Mouse (Mus musculus) stomach, postnatal 0 days (tissue): ENCODE measurements around the gene Tmem41b. TPM values are rescaled to one million over a fixed set of nuclear protein-coding genes. Genes with fewer than 3 reads are reported as not detected.

Source experiments
- ATAC-seq: fragments of 200-750 bp; cut with Nextera tagmentation; 2 replicates; pipeline ENCODE4 v1.8.0; 2017; ENCODE audit not compliant: low FRiP score, low TSS enrichment
- DNase-seq: peaks from one replicate; pipeline ENCODE4 v3.0.0-alpha.2; 2016; ENCODE audit warnings: low spot score
- H3K27ac ChIP-seq: fragments of 300-500 bp; sonication (generic); replicated peaks from 2 replicates; pipeline ENCODE4 v1.5.1; 2014; ENCODE audit warnings: mild to moderate bottlenecking, control low read depth
- H3K27me3 ChIP-seq: fragments of 300-500 bp; sonication (generic); 2 replicates; pipeline ENCODE4 v1.6.1; 2014; ENCODE audit warnings: low read length; ENCODE audit not compliant: control insufficient read depth, insufficient read depth
- H3K36me3 ChIP-seq: fragments of 300-500 bp; sonication (generic); 2 replicates; pipeline ENCODE4 v1.6.1; 2014; ENCODE audit warnings: low read length, mixed read lengths; ENCODE audit not compliant: control insufficient read depth, insufficient read depth
- H3K4me1 ChIP-seq: fragments of 300-500 bp; sonication (generic); replicated peaks from 2 replicates; pipeline ENCODE4 v1.6.1; 2014; ENCODE audit warnings: antibody characterized with exemption; ENCODE audit not compliant: control insufficient read depth, insufficient read depth
- H3K4me2 ChIP-seq: fragments of 300-500 bp; sonication (generic); replicated peaks from 2 replicates; pipeline ENCODE4 v1.6.1; 2014; ENCODE audit warnings: low read depth, mild to moderate bottlenecking, control low read depth, moderate library complexity
- H3K4me3 ChIP-seq: fragments of 300-500 bp; sonication (generic); 2 replicates; pipeline ENCODE4 v1.5.1; 2014; ENCODE audit warnings: low read depth, low read length, control low read depth
- H3K9ac ChIP-seq: fragments of 300-500 bp; sonication (generic); 2 replicates; pipeline ENCODE4 v1.6.1; 2014; ENCODE audit warnings: mild to moderate bottlenecking, low read length, control low read depth, mixed read lengths
- H3K9me3 ChIP-seq: fragments of 300-500 bp; sonication (generic); 2 replicates; pipeline ENCODE4 v1.6.1; 2016; ENCODE audit warnings: low read length; ENCODE audit not compliant: control insufficient read depth
- CTCF ChIP-seq: IDR thresholded peaks from 2 replicates; pipeline ENCODE4 v1.5.1; 2016; ENCODE audit warnings: antibody characterized with exemption, low read depth, mild to moderate bottlenecking, moderate library complexity
- EP300 ChIP-seq: optimal IDR thresholded peaks from 2 replicates; pipeline ENCODE3; 2016; ENCODE audit warnings: antibody characterized with exemption
- WGBS: fragments of 180-500 bp; shearing (Covaris S2); extraction: QIAGEN DNeasy Blood & Tissue Kit; methylation state at CpG from one replicate; pipeline ENCODE4 v1.1.7; 2014; 5-methylcytosine and 5-hydroxymethylcytosine counted together
- polyA plus RNA-seq: library from polyadenylated mRNA; unstranded; fragments of >200 nt; fragmentation: Nextera tagmentation; extraction: Ambion mirVana; gene quantifications from 2 replicates; pipeline ENCODE4 v1.2.1, GENCODE M21; 2015

The Tmem41b gene
- polyA plus RNA-seq, 1 experiment from 2014 or later = 88.5 TPM

DNA sequence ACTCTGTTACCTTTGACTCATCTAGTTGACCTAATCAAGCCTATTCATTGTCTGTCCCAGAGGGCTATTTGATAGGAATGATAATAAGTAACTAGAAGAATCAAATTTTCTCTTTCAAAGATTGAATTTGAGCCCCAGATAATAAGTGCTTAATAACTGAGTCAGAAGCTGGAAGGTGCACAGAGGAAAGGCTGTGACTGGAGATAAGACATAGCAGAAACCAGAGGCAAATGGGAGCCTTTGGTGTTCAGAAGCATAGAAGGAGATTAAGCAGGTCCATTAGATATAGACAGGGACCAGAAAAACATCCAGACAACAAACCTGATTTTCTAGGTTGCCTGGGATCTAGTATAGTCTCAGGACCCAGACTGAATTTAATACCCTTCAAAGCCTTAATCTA lies 19.2 kb upstream of the Tmem41b start:
- Histone ChIP-seq H3K4me1 (no peaks in the 10 kb centered on the region), H3K4me2 (no peak overlapping the region), H3K9me3 (no peaks in the 10 kb centered on the region), H3K9ac (no peak overlapping the region), H3K27ac (no peak overlapping the region), H3K36me3 (no peaks in the 10 kb centered on the region), H3K27me3 (no peaks in the 10 kb centered on the region), H3K4me3 (no peak overlapping the region)
- DNase-seq = no peak
- TF ChIP-seq EP300 (no peak), CTCF (no peak)
- no peak for ATAC-seq

DNA sequence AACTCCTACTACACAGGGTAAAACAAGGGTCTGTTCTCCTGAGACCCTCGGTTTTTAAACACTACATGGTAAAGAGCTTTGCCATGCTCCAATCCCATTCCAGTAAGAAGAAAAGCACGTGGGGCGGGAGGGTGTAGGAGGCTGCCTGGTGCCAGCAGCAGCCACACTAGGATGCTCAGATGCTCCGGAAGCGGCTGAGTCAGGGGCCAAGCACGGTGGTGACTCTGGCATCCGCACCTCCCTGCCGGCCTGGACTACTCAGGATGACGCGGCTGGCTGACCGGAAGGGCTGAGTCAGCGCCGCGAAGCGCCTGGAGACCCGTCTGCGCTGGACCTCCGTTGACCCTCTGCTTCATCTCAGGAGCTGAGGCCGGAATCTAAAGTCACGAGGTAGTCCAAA lies 16.2 kb upstream of the Tmem41b start:
- Histone ChIP-seq H3K4me2 (peak overlapping the region; percentile 34), H3K9me3 (no peaks in the 10 kb centered on the region), H3K9ac (no peak overlapping the region), H3K27me3 (no peaks in the 10 kb centered on the region), H3K36me3 (no peaks in the 10 kb centered on the region), H3K4me3 (no peak overlapping the region), H3K27ac (no peak overlapping the region), H3K4me1 (no peaks in the 10 kb centered on the region)
- peak; percentile 83 for ATAC-seq
- TF ChIP-seq EP300 = no peak
- no peak for TF ChIP-seq CTCF
- 14% methylated on average over 20 of the region's 20 CpGs for WGBS
- peak; percentile 44 for DNase-seq

DNA sequence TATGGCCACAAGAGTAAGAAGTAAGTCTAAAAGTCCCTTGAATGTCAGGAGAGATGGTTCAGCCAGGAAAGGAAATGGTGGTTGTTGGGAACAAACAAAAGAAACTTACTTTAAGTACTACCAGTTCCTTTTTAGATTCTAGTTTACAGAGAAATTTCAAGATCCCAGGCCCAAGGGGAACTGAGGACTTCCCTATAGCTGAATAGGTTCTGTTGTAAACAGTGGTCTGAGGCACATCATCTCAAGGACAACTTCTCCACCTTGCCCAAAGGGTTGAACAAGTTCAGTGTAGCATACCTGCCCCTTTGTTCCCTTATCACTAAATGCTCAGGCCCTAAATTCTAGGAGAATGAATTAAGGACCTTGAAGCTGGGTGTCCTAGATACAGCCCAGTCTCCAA lies 15.4 kb upstream of the Tmem41b start:
- Histone ChIP-seq H3K27me3 (no peaks in the 10 kb centered on the region), H3K9me3 (no peaks in the 10 kb centered on the region), H3K27ac (no peak overlapping the region), H3K36me3 (no peaks in the 10 kb centered on the region), H3K4me3 (no peak overlapping the region), H3K4me1 (no peaks in the 10 kb centered on the region), H3K4me2 (no peak overlapping the region), H3K9ac (no peak overlapping the region)
- no peak for TF ChIP-seq EP300
- TF ChIP-seq CTCF = no peak
- no peak for ATAC-seq
- DNase-seq = no peak

DNA sequence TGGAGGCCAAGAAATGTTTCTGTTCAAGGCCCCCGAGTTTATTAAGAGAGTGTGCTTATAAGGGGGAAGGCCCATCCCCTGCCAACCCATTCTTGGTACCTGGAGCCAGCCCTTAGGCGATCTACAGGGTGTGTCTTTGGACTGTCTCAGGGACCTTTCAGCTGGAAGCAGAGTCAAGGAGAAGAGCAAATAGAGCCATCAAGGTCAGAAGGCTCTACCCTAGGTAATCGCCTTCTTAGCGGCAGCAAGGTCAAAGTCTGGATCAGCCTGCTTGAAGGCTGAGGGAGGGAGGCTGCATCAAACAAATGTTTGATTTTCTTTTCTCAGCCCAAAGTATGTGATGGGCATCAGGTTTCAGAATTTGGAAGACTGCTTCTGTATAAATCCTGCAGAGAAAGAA lies 11.7 kb upstream of the Tmem41b start:
- Histone ChIP-seq H3K27ac (no peak overlapping the region), H3K4me3 (no peak overlapping the region), H3K4me2 (no peak overlapping the region), H3K27me3 (no peaks in the 10 kb centered on the region), H3K9ac (no peak overlapping the region), H3K4me1 (peaks cover 4% of the 10 kb centered on the region), H3K36me3 (no peaks in the 10 kb centered on the region), H3K9me3 (no peaks in the 10 kb centered on the region)
- TF ChIP-seq EP300 = no peak
- no peak for TF ChIP-seq CTCF
- 64% methylated on average over 4 of the region's 4 CpGs for WGBS
- no peak for DNase-seq
- no peak for ATAC-seq

DNA sequence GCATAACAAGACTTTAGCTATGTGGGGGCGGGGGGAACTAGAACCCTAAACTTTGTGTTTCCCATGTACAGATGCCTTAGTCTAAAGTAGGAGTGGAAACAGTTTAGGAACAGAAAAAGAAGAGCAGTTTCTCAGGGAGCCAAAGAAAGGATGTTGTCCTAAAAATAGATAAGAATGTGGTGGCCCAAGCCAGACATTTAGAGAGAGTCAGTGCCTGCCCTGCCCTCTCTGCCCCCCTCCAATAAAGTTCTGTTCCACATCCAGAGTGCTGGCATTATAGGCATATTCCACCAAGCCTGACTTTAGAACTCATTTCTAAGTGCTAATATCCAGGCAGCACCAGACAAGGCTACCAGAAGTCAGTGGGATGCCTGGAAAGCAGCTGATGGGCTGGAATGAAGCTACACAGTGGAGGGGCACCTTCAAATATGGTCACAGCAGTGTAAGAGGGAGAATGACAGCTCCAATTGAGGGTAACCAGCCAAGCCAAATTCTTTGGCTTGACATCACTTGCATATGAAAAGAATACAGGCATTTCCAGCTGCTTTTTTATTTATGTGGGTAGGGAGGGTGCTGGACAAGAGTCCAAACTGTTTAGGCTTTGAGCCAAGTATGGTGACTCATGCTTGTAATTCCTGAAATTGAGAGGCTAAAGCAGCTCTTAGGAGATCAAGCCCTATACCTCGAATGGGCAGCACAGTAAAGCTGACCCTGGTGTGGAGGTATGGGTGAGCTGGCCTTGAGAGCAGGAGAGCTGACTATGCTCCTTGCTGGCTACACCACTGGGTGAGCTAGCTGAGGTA lies 6.6 kb upstream of the Tmem41b start:
- 45% methylated on average over 2 of the region's 2 CpGs for WGBS
- TF ChIP-seq CTCF (no peak), EP300 (no peak)
- Histone ChIP-seq H3K9ac (no peak overlapping the region; the same call in 1 of the 2 replicates), H3K4me1 (peaks cover 8% of the 10 kb centered on the region), H3K4me2 (no peak overlapping the region), H3K4me3 (no peak overlapping the region), H3K27ac (peak overlapping the region; percentile 81), H3K27me3 (no peaks in the 10 kb centered on the region), H3K36me3 (no peaks in the 10 kb centered on the region), H3K9me3 (no peaks in the 10 kb centered on the region)
- peak; percentile 86 for ATAC-seq
- peak; percentile 51 for DNase-seq

DNA sequence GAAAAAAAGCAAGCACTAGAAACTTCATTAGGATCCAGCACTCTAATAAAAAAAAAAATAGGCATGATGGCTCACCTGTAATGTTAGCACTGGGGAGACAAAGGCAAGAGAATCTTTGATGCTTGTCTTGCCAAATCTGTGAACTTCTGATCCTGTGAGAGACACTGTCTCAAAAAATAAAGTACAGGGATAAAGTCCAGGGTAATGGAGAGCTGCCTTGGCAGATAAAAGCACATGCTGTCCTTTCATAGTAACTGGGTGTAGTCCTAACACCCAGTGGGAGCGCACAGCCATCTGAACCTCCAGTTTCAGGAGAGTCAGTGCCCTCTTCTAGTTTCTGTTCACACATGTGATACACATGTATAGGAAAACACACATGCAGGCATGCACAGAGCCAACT lies 4.6 kb upstream of the Tmem41b start:
- 93% methylated on average over 1 of the region's 1 CpGs for WGBS

More for the DNA sequence above, 4.6 kb upstream of the Tmem41b start:
- ATAC-seq (no peak), DNase-seq (no peak)
- Histone ChIP-seq H3K9me3 (no peaks in the 10 kb centered on the region), H3K27ac (no peak overlapping the region), H3K27me3 (no peaks in the 10 kb centered on the region), H3K9ac (no peak overlapping the region), H3K4me1 (peaks cover 8% of the 10 kb centered on the region), H3K36me3 (no peaks in the 10 kb centered on the region), H3K4me3 (no peak overlapping the region), H3K4me2 (no peak overlapping the region)
- TF ChIP-seq CTCF (no peak), EP300 (no peak)
